Mouse (Mus musculus): ENCODE measurements at regions not wholly inside any gene's neighbourhood (a gene's known extent, or its start where the extent isn't known, plus 50 kb on each side); places are given as distances from the start of the nearest gene placed in this dataset.
A peak's percentile ranks its signal among the peaks of the same experiment; 100 is the strongest.

- ATAC-seq = peak; percentile 83
- in situ Hi-C loops (cut with MboI; ENCODE audit: low pct_unique_long_range_greater_than_20kb) = no loop called here
- DNase-seq (ENCODE audit: low read depth, low spot score) = peak; percentile 78
- POLR2A ChIA-PET = interaction anchor here (0.6 kb wide), 1 partner anchor 905 kb away, joined by 3 read pairs; no protein-coding TSS in a partner anchor
- no peak for TF ChIP-seq CTCF (IDR thresholded peaks at IDR 0.05)
- CTCF ChIA-PET = no interaction called here
- H3K27me3 ChIP-seq = no peaks in the 10 kb centered on the region
Observed at GRCm38 (mm10) chr17:45240963-45241543, 192.5 kb downstream of the Cdc5l start.

GRCm38 (mm10) chr17:45240545-45240944 lies 193.0 kb downstream of the Cdc5l start:
- no peak for ATAC-seq
- no peak for TF ChIP-seq CTCF (IDR thresholded peaks at IDR 0.05)
- POLR2A ChIA-PET = interaction anchor here (0.6 kb wide), 1 partner anchor 904 kb away, joined by 3 read pairs; no protein-coding TSS in a partner anchor
- CTCF ChIA-PET = no interaction called here
- no peak for DNase-seq (ENCODE audit: low read depth, low spot score)
- in situ Hi-C loops (cut with MboI; ENCODE audit: low pct_unique_long_range_greater_than_20kb) = no loop called here
- H3K27me3 ChIP-seq = no peaks in the 10 kb centered on the region

DNA sequence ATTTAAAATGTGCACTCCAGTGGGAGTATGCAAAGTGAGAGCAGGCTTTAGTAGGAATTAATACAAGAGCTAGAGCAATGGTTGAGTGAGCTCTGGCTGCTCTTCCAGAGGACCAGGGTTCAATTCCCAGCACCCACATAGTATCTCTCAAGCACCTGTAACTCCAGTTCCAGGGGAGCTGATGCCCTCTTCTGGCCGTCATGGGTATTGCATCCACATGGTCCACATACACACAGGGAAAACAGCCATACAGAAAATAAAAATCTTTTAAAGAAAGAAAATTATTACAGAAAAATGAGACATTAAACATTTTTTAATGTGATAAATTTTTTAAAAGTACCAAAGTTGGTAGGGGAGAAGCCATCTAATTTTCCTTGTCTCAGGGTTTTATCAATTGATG lies 196.3 kb downstream of the Cdc5l start:
- ATAC-seq (no peak), DNase-seq (ENCODE audit: low read depth, low spot score) (no peak)
- in situ Hi-C loops (cut with MboI; ENCODE audit: low pct_unique_long_range_greater_than_20kb) = no loop called here
- no peak for TF ChIP-seq CTCF (IDR thresholded peaks at IDR 0.05)
- CTCF ChIA-PET = no interaction called here
- POLR2A ChIA-PET = no interaction called here
- H3K27me3 ChIP-seq = no peaks in the 10 kb centered on the region

DNA sequence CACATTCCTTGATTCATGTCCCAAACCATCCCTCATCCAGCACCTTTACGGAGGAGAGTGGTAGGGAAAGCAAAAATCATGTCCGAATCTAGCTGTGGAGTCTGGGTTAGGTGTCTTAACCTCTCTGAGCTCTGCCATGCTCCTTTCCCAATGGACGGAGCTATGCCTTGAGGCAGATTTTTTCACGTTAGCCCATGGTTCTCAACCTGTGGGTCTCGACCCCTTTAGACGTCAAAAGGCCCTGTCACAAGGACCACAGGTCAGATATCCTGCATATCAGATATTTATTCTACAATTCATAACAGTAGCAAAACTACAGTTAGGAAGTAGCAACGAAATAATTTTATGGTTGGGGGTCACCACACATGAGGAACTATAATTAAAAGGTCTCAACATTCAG lies 198.1 kb downstream of the Cdc5l start:
- TF ChIP-seq CTCF (IDR thresholded peaks at IDR 0.05) = no peak
- ATAC-seq (no peak), DNase-seq (ENCODE audit: low read depth, low spot score) (no peak)
- no peaks in the 10 kb centered on the region for H3K27me3 ChIP-seq
- ChIA-PET CTCF (interaction anchor here (1.4 to 1.5 kb wide), 2 partner anchors 9 to 103 kb away, joined by 3 to 4 read pairs; no protein-coding TSS in a partner anchor), POLR2A (no interaction called here)
- in situ Hi-C loops (cut with MboI; ENCODE audit: low pct_unique_long_range_greater_than_20kb) = no loop called here

- no peak for TF ChIP-seq CTCF (IDR thresholded peaks at IDR 0.05)
- POLR2A ChIA-PET = no interaction called here
- no peaks in the 10 kb centered on the region for H3K27me3 ChIP-seq
- in situ Hi-C loops (cut with MboI; ENCODE audit: low pct_unique_long_range_greater_than_20kb) = no loop called here
- CTCF ChIA-PET = no interaction called here
- DNase-seq (ENCODE audit: low read depth, low spot score) (no peak), ATAC-seq (no peak)
Observed at GRCm38 (mm10) chr17:45232874-45233273, 200.7 kb downstream of the Cdc5l start.

GRCm38 (mm10) chr17:45227190-45227589 lies 206.3 kb downstream of the Cdc5l start:
- POLR2A ChIA-PET = no interaction called here
- DNase-seq (ENCODE audit: low read depth, low spot score) (no peak), ATAC-seq (no peak)
- in situ Hi-C loops (cut with MboI; ENCODE audit: low pct_unique_long_range_greater_than_20kb) = no loop called here
- H3K27me3 ChIP-seq = no peaks in the 10 kb centered on the region
- TF ChIP-seq CTCF (IDR thresholded peaks at IDR 0.05) = no peak
- CTCF ChIA-PET = no interaction called here

DNA sequence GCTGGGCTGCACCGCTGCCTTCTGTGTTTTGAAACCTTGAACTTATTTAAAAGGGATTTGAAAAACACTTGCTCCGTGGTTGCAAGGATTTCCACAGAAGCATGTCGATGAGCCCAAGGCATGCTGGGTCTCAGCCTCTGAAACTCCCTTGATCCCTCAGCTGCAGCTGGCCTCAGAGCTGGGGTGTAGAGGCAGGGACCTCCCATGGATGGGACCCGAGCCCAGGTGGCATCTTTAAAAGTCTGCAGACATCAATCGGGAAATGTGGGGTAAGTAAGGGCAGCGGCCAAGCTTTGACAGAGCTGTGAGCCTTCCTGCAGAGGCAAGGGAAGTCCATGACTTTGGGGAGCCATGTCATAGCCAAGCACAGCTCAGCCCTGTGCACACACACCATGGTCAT lies 207.1 kb downstream of the Cdc5l start:
- TF ChIP-seq CTCF (IDR thresholded peaks at IDR 0.05) = no peak
- no peaks in the 10 kb centered on the region for H3K27me3 ChIP-seq
- DNase-seq (ENCODE audit: low read depth, low spot score) (no peak), ATAC-seq (no peak)
- ChIA-PET CTCF (no interaction called here), POLR2A (no interaction called here)
- in situ Hi-C loops (cut with MboI; ENCODE audit: low pct_unique_long_range_greater_than_20kb) = no loop called here

GRCm38 (mm10) chr17:45221625-45222024 lies 211.9 kb downstream of the Cdc5l start:
- no peak for ATAC-seq
- ChIA-PET CTCF (no interaction called here), POLR2A (no interaction called here)
- in situ Hi-C loops (cut with MboI; ENCODE audit: low pct_unique_long_range_greater_than_20kb) = no loop called here
- H3K27me3 ChIP-seq = no peaks in the 10 kb centered on the region
- TF ChIP-seq CTCF (IDR thresholded peaks at IDR 0.05) = no peak
- no peak for DNase-seq (ENCODE audit: low read depth, low spot score)

- POLR2A ChIA-PET = no interaction called here
- ATAC-seq = no peak
- TF ChIP-seq CTCF (IDR thresholded peaks at IDR 0.05) = no peak
- CTCF ChIA-PET = no interaction called here
- no peak for DNase-seq (ENCODE audit: low read depth, low spot score)
- in situ Hi-C loops (cut with MboI; ENCODE audit: low pct_unique_long_range_greater_than_20kb) = no loop called here
- H3K27me3 ChIP-seq = no peaks in the 10 kb centered on the region
Observed at GRCm38 (mm10) chr17:45217126-45217525, 216.4 kb downstream of the Cdc5l start.

- TF ChIP-seq CTCF (IDR thresholded peaks at IDR 0.05) = no peak
- in situ Hi-C loops (cut with MboI; ENCODE audit: low pct_unique_long_range_greater_than_20kb) = no loop called here
- ChIA-PET CTCF (no interaction called here), POLR2A (no interaction called here)
- no peaks in the 10 kb centered on the region for H3K27me3 ChIP-seq
- DNase-seq (ENCODE audit: low read depth, low spot score) (no peak), ATAC-seq (no peak)
Observed at GRCm38 (mm10) chr17:45215067-45216049, 218.2 kb downstream of the Cdc5l start.

DNA sequence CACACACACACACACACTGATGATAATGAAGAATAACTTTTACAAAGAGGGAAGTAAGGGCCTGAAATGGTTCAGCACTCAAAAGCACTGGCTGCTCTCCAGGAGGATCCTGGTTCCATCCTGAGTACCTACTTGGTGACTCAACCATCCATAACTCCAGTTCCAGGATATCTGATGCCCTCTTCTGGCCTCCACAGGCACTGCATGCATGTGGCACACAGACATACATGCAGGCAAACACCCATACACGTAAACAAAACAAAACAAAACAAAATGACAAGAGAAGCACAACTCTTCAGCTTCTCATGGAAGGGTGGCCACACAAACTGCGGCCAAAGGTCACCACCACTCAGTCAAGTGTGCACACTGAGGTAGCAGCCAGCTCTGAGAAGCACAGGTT lies 222.6 kb downstream of the Cdc5l start:
- ChIA-PET CTCF (no interaction called here), POLR2A (no interaction called here)
- TF ChIP-seq CTCF (IDR thresholded peaks at IDR 0.05) = no peak
- in situ Hi-C loops (cut with MboI; ENCODE audit: low pct_unique_long_range_greater_than_20kb) = no loop called here
- DNase-seq (ENCODE audit: low read depth, low spot score) (no peak), ATAC-seq (no peak)
- no peaks in the 10 kb centered on the region for H3K27me3 ChIP-seq
